Mouse (Mus musculus): ENCODE data around the gene Gpr25. TPM values are rescaled to one million over a fixed set of nuclear protein-coding genes. Genes with fewer than 3 reads are reported as not detected.
A peak's percentile ranks its signal among the peaks of the same experiment; 100 is the strongest.

The Gpr25 gene
- polyA plus RNA-seq, 1 experiment from 2014 or later, result not detected

DNA sequence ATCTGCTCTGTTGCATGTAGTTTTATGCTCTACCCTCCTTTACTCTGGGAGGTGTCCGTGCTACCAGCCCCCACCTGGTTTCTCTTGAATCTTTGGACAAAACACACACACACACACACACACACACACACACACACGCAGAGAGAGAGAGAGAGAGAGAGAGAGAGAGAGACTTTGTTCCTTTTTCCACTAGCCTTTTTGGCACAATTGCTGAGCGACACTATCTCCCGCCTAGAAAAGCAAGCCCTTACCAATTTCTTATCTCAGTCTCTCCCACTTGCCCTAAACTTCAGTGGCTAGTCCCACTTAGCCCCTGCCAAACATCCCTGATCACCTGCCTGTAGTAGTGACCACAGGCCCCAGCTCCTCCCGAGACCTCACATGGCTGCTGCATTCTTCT is 16.2 kb downstream of the Gpr25 start:
- no peaks in the 10 kb centered on the region for H3K4me1 ChIP-seq (ENCODE audit: control insufficient read depth, insufficient read depth, low read length)
- no peaks in the 10 kb centered on the region for H3K9me3 ChIP-seq (ENCODE audit: control insufficient read depth, low read length)
- 86% methylated on average over 5 of the region's 5 CpGs for WGBS
- H3K4me3 ChIP-seq (ENCODE audit: low read depth, low read length), result no peak overlapping the region
- no peaks in the 10 kb centered on the region for H3K36me3 ChIP-seq (ENCODE audit: control insufficient read depth, insufficient read depth, low read length)
- ATAC-seq (ENCODE audit: insufficient read depth, low FRiP score, low TSS enrichment) (no peak), DNase-seq (ENCODE audit: low spot score) (no peak)
- no peak overlapping the region for H3K4me2 ChIP-seq (ENCODE audit: low read depth)
- no peak overlapping the region for H3K9ac ChIP-seq (ENCODE audit: low read length)
- no peaks in the 10 kb centered on the region for H3K27me3 ChIP-seq (ENCODE audit: control insufficient read depth, insufficient read depth, low read length)
- H3K27ac ChIP-seq (ENCODE audit: low read depth, low read length), result no peak overlapping the region

DNA sequence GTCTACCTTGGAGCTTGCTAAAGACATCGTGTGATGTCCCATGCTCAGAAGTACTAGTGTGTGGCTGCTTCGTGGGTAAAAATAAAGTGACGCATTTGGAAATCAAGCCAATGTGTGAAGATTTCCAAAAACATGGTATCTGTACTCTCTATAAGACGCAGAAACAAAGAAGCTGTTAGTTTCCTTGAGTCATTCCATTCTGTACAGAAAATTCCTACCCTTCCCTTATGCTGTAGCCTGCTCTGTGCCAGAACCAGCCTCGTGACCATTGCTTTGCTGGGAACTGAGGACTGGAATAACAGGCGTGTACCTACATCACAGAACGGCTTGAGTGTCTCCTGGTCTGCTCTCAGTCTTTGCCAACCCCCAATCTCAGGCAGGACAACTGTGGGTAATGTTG is 18.9 kb downstream of the Gpr25 start:
- ATAC-seq (ENCODE audit: insufficient read depth, low FRiP score, low TSS enrichment) (no peak), DNase-seq (ENCODE audit: low spot score) (no peak)
- H3K9ac ChIP-seq (ENCODE audit: low read length), result no peak overlapping the region
- no peaks in the 10 kb centered on the region for H3K36me3 ChIP-seq (ENCODE audit: control insufficient read depth, insufficient read depth, low read length)
- H3K27me3 ChIP-seq (ENCODE audit: control insufficient read depth, insufficient read depth, low read length), result no peaks in the 10 kb centered on the region
- H3K4me2 ChIP-seq (ENCODE audit: low read depth), result no peak overlapping the region
- no peaks in the 10 kb centered on the region for H3K9me3 ChIP-seq (ENCODE audit: control insufficient read depth, low read length)
- H3K27ac ChIP-seq (ENCODE audit: low read depth, low read length), result no peak overlapping the region
- H3K4me3 ChIP-seq (ENCODE audit: low read depth, low read length), result no peak overlapping the region
- no peaks in the 10 kb centered on the region for H3K4me1 ChIP-seq (ENCODE audit: control insufficient read depth, insufficient read depth, low read length)
- 89% methylated on average over 7 of the region's 7 CpGs for WGBS

DNA sequence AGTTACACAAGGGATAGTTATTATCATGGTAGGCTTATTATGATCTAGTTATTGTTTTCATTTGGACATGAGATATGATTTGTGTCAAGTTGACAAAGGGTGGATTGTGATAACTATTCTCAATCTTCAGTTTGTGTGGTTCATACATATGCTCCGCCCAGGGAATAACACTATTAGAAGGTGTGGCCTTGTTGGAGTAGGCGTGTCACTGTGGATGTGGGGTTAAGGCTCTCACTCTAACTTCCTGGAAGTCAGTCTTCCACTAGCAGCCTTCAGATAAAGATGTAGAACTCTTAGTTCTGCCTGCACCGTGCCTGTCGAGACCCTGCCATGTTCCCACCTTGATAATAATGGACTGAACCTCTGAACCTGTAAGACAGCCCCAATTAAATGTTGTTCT is 22.2 kb downstream of the Gpr25 start:
- Histone ChIP-seq H3K4me3 (ENCODE audit: low read depth, low read length) (no peak overlapping the region), H3K4me2 (ENCODE audit: low read depth) (no peak overlapping the region), H3K9me3 (ENCODE audit: control insufficient read depth, low read length) (no peaks in the 10 kb centered on the region), H3K4me1 (ENCODE audit: control insufficient read depth, insufficient read depth, low read length) (no peaks in the 10 kb centered on the region), H3K27me3 (ENCODE audit: control insufficient read depth, insufficient read depth, low read length) (no peaks in the 10 kb centered on the region), H3K27ac (ENCODE audit: low read depth, low read length) (no peak overlapping the region), H3K36me3 (ENCODE audit: control insufficient read depth, insufficient read depth, low read length) (no peaks in the 10 kb centered on the region), H3K9ac (ENCODE audit: low read length) (no peak overlapping the region)
- DNase-seq (ENCODE audit: low spot score), result no peak
- ATAC-seq (ENCODE audit: insufficient read depth, low FRiP score, low TSS enrichment), result no peak
- 83% methylated on average over 4 of the region's 4 CpGs for WGBS

DNA sequence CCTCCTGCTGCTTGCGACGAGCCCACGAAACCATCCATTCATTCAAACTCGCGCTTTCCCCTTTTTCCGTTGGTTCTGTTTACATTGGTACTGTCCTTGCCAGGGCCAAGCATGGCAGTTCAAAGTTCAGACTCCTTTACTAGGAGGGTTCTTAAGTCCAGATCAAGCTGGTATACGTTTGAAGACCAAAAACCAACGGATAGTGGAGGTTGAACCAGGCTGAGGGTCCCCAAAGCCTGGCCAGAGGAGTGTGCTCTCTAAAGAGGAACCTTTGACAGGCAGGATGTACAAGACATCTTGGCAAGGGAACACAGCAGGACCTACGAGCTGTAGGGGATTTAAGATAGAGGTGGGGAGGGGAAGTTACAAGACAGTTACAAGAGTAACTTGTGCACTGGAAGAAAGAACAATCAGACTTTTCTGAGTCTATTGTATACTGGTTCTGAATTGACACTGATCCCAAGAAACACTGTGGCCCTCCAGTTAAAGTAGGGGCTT is 26.0 kb downstream of the Gpr25 start:
- Histone ChIP-seq H3K9me3 (ENCODE audit: control insufficient read depth, low read length) (no peaks in the 10 kb centered on the region), H3K36me3 (ENCODE audit: control insufficient read depth, insufficient read depth, low read length) (no peaks in the 10 kb centered on the region), H3K9ac (ENCODE audit: low read length) (peak overlapping the region; percentile 76), H3K4me1 (ENCODE audit: control insufficient read depth, insufficient read depth, low read length) (peaks cover 33% of the 10 kb centered on the region), H3K27ac (ENCODE audit: low read depth, low read length) (peak overlapping the region; percentile 47), H3K27me3 (ENCODE audit: control insufficient read depth, insufficient read depth, low read length) (no peaks in the 10 kb centered on the region), H3K4me2 (ENCODE audit: low read depth) (peak overlapping the region; percentile 70), H3K4me3 (ENCODE audit: low read depth, low read length) (peak overlapping the region; percentile 64)
- no peak for DNase-seq (ENCODE audit: low spot score)
- under 1% methylated on average over 9 of the region's 9 CpGs for WGBS
- 0 out of 2 replicates have a peak, but pooled peaks have one; percentile 5 for ATAC-seq (ENCODE audit: insufficient read depth, low FRiP score, low TSS enrichment)

- Histone ChIP-seq H3K9ac (ENCODE audit: low read length) (peak within 1 kb of the TSS; percentile 76), H3K4me1 (ENCODE audit: control insufficient read depth, insufficient read depth, low read length) (peaks cover 39% of the 10 kb centered on the region), H3K4me2 (ENCODE audit: low read depth) (peak within 1 kb of the TSS; percentile 70), H3K9me3 (ENCODE audit: control insufficient read depth, low read length) (no peaks in the 10 kb centered on the region), H3K36me3 (ENCODE audit: control insufficient read depth, insufficient read depth, low read length) (no peaks in the 10 kb centered on the region), H3K27ac (ENCODE audit: low read depth, low read length) (peak within 1 kb of the TSS; percentile 60), H3K27me3 (ENCODE audit: control insufficient read depth, insufficient read depth, low read length) (no peaks in the 10 kb centered on the region), H3K4me3 (ENCODE audit: low read depth, low read length) (peak within 1 kb of the TSS; percentile 64)
- peak; percentile 84 for ATAC-seq (ENCODE audit: insufficient read depth, low FRiP score, low TSS enrichment)
- DNase-seq (ENCODE audit: low spot score), result peak; percentile 91
- WGBS, result under 1% methylated on average over 36 of the region's 51 CpGs
Observed at GRCm38 (mm10) chr1:136233892-136234594, 26.6 kb downstream of the Gpr25 start, which contains the start of gene Inava. Inava (minus strand) TSS chr1:136234264.

- H3K4me1 ChIP-seq (ENCODE audit: control insufficient read depth, insufficient read depth, low read length), result peaks cover 47% of the 10 kb centered on the region
- peak overlapping the region; percentile 70 for H3K4me2 ChIP-seq (ENCODE audit: low read depth)
- peak; percentile 59 for DNase-seq (ENCODE audit: low spot score)
- whole genome bisulfite sequencing, result 0% methylated on average over 23 of the region's 23 CpGs
- H3K9ac ChIP-seq (ENCODE audit: low read length), result peak overlapping the region; percentile 76
- ATAC-seq (ENCODE audit: insufficient read depth, low FRiP score, low TSS enrichment), result peak; percentile 14; the same call in 1 of the 2 replicates
- H3K9me3 ChIP-seq (ENCODE audit: control insufficient read depth, low read length), result no peaks in the 10 kb centered on the region
- no peaks in the 10 kb centered on the region for H3K27me3 ChIP-seq (ENCODE audit: control insufficient read depth, insufficient read depth, low read length)
- H3K4me3 ChIP-seq (ENCODE audit: low read depth, low read length), result peak overlapping the region; percentile 64
- peak overlapping the region; percentile 60 for H3K27ac ChIP-seq (ENCODE audit: low read depth, low read length)
- H3K36me3 ChIP-seq (ENCODE audit: control insufficient read depth, insufficient read depth, low read length), result no peaks in the 10 kb centered on the region
Observed at GRCm38 (mm10) chr1:136232986-136233790, 27.5 kb downstream of the Gpr25 start.

GRCm38 (mm10) chr1:136232285-136232926 is 28.3 kb downstream of the Gpr25 start:
- peaks cover 49% of the 10 kb centered on the region for H3K4me1 ChIP-seq (ENCODE audit: control insufficient read depth, insufficient read depth, low read length)
- WGBS, result 2% methylated on average over 9 of the region's 9 CpGs

GRCm38 (mm10) chr1:136231596-136231995 is 29.1 kb downstream of the Gpr25 start:
- Histone ChIP-seq H3K36me3 (ENCODE audit: control insufficient read depth, insufficient read depth, low read length) (peaks cover 3% of the 10 kb centered on the region; the same call in 1 of the 2 replicates), H3K27me3 (ENCODE audit: control insufficient read depth, insufficient read depth, low read length) (no peaks in the 10 kb centered on the region), H3K9ac (ENCODE audit: low read length) (peak overlapping the region; percentile 18), H3K9me3 (ENCODE audit: control insufficient read depth, low read length) (no peaks in the 10 kb centered on the region), H3K4me3 (ENCODE audit: low read depth, low read length) (peak overlapping the region; percentile 64), H3K27ac (ENCODE audit: low read depth, low read length) (no peak overlapping the region), H3K4me1 (ENCODE audit: control insufficient read depth, insufficient read depth, low read length) (peaks cover 49% of the 10 kb centered on the region), H3K4me2 (ENCODE audit: low read depth) (peak overlapping the region; percentile 70)
- WGBS, result 0% methylated on average over 6 of the region's 6 CpGs
- ATAC-seq (ENCODE audit: insufficient read depth, low FRiP score, low TSS enrichment) (no peak), DNase-seq (ENCODE audit: low spot score) (no peak)

More at GRCm38 (mm10) chr1:136232285-136232926, 28.3 kb downstream of the Gpr25 start:
- H3K36me3 ChIP-seq (ENCODE audit: control insufficient read depth, insufficient read depth, low read length), result no peaks in the 10 kb centered on the region
- H3K4me3 ChIP-seq (ENCODE audit: low read depth, low read length), result peak overlapping the region; percentile 64
- no peaks in the 10 kb centered on the region for H3K27me3 ChIP-seq (ENCODE audit: control insufficient read depth, insufficient read depth, low read length)
- no peak overlapping the region for H3K27ac ChIP-seq (ENCODE audit: low read depth, low read length)
- ATAC-seq (ENCODE audit: insufficient read depth, low FRiP score, low TSS enrichment), result no peak
- H3K9me3 ChIP-seq (ENCODE audit: control insufficient read depth, low read length), result no peaks in the 10 kb centered on the region
- H3K4me2 ChIP-seq (ENCODE audit: low read depth), result peak overlapping the region; percentile 70
- DNase-seq (ENCODE audit: low spot score), result no peak
- H3K9ac ChIP-seq (ENCODE audit: low read length), result peak overlapping the region; percentile 76

Measured in neural tube, embryonic 11.5 days (tissue).